Mouse (Mus musculus) frontal cortex, adult (tissue): ENCODE data around the gene Shc3.

ENCODE experiments used
- ATAC-seq: cut with Nextera tagmentation; 2 replicates; pipeline ENCODE4 v1.9.2; 2017; ENCODE audit warnings: mild to moderate bottlenecking, moderate library complexity, mixed read lengths; ENCODE audit not compliant: low TSS enrichment

Shc3 gene

GRCm38 (mm10) chr13:51569685-51570068, 458 bp upstream of the Shc3 start:
- peak; percentile 9; the same call in 1 of the 2 replicates for ATAC-seq

GRCm38 (mm10) chr13:51568501-51568901, 718 bp downstream of the Shc3 start:
- ATAC-seq = no peak

GRCm38 (mm10) chr13:51567411-51567851, 1.8 kb downstream of the Shc3 start:
- peak; percentile 4; the same call in 1 of the 2 replicates for ATAC-seq

- ATAC-seq = no peak
Observed at GRCm38 (mm10) chr13:51567078-51567395, 2.2 kb downstream of the Shc3 start.

DNA sequence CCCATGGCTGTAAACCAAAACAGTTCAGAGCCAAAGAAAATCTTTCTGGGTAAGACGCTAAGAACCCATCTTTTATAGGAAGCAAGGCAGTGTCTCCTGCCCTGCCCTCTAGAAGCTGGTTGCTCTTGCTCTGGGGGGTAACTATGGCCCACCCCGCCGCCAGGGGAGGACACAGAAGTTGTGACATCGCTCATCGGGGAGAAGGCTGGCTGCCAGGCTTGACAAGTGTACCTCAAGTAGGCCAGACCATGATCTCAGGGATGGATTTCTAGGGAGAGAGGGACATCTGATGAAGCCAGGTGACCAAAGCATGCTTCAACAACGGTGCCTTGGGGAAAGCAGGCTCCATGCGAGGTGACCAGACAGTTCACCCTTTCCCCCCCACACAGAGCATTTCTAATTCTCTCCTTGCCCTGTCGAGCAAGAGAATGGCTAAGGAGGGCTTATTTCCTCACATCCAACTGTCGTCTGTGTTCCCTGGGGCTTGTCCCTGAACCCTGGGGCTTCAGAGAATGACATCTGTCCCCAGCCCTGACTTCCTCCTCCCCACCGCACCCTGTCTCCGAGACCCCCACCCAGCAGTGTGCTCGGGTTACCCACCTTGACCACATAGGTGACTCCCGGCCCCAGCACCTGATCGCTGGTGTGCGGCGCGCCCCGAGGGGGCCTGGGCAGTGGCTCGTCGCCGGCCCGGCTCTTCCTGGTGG, 2.7 kb downstream of the Shc3 start:
- ATAC-seq = no peak

DNA sequence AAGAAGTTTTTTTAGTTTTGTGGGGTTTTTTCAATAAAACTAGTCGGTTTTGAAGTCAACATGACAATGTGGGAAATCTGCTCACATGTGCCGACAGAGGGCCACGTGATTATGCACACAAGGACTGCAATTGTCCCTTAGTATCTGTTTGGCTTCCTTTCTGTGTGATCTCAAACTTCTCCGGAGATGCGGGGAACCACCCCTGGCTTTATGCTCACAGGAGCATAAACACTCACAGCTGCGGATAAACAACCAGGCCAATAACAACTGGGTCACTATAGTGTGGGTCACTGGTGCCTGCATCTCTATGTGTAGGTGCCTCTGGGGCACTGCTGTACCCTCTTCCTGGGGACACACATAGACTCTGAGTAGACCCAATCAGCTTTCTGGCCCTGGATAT, 4.5 kb downstream of the Shc3 start:
- ATAC-seq = no peak

- no peak for ATAC-seq
Observed at GRCm38 (mm10) chr13:51553343-51553742, 15.9 kb downstream of the Shc3 start.

- ATAC-seq = no peak
Observed at GRCm38 (mm10) chr13:51552233-51552632, 17.0 kb downstream of the Shc3 start.

- ATAC-seq = no peak
Observed at GRCm38 (mm10) chr13:51551824-51552223, 17.4 kb downstream of the Shc3 start.

GRCm38 (mm10) chr13:51539816-51540215, 29.4 kb downstream of the Shc3 start:
- ATAC-seq = peak; percentile 58; the same call in 1 of the 2 replicates

- ATAC-seq = no peak
Observed at GRCm38 (mm10) chr13:51535326-51535725, 33.9 kb downstream of the Shc3 start.

DNA sequence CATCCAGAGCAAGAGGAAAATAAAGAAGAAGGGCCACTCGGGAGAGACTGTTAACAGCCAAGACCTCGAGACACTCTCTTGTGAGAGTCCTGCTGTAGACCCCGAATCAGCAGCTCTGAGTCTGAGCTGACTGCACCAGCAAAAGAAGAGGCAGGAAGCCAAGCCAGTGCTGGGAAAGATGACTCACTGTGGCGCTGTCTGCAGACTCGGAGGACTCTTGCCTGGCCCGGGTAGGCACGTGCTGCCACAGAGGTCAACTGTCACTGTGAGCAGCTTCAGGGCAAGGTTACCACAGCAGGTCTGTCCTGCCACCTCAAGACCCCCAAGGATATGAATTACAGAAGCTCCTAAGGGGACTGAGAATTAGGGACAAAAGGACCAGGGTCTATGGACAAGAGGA, 42.7 kb downstream of the Shc3 start:
- ATAC-seq = peak; percentile 86

DNA sequence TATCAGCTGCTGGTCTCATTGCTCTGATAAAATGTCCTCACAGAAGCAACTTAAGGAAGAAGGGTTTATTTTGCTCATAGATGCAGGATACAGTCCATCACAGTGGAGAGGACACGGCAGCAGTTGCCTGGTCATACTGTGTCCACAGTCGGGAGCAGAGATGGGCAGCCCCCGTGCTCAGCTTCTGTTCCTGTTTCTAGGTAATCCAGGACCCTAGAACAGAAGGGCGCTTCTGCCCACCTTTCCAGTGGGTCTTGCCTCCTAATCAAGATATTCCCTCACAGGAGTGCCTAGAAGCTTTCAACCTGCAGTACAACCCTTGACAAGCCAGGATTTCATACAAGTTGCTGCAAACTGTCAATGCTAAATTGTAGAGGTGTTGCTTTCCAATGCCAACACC, 44.9 kb downstream of the Shc3 start:
- ATAC-seq = no peak

GRCm38 (mm10) chr13:51523311-51523710, 45.9 kb downstream of the Shc3 start:
- peak; percentile 59 for ATAC-seq

DNA sequence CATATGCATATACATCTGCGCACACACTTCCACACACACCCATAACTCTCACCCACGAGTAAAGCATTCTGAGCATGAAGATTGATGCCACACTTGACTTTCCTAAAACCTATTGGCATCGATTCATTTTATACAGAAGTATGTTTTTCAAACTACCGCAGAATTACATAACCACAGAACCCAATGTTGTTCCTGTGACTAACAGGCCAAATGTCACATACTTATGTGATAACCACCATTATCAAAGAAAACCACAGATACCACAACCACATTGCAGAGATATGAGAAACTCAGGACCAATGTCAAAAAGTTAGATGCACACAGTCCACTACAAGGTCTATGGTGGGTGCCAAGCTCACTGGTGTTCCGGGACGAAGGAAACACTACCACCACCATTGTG, 50.3 kb downstream of the Shc3 start:
- ATAC-seq = no peak

DNA sequence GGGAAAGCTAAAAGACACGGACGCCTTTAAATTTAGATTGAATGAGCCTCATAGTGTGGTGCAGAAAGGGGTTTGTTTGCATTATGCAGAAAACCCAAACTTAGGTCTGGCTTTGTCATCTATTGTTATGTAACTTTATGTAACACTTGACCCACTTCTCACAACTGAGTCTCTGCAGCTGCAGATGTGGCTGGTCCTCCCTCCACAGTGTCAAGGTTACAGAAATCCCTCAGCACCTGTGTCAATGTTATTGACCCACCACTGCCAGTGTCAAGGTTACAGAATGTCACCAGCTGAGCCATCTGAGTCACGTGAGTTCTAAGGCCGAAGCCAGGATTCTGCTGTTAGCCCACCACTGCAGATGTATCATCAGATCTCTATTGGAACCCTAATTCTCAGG, 51.3 kb downstream of the Shc3 start:
- peak; percentile 51; the same call in 1 of the 2 replicates for ATAC-seq

GRCm38 (mm10) chr13:51508836-51509235, 60.4 kb downstream of the Shc3 start:
- peak; percentile 41 for ATAC-seq

DNA sequence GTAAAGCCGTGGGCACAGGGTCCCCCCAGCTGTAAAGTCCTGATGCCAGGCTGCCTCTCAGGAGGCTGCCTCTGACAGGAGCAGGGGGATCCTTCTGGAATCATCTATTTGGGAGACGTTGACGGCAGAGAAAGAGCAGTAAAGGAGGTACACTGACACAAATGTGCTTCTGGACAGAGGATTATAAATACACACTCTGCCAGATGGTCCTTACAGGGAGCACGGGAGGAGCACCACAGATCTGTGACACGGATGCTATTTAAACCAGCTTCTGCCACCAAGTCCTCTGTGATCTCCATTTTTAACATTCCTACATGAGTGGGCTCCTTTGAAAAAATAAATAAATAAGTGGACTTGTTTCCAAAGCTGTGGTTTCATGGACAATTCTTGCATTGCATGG, 63.5 kb downstream of the Shc3 start:
- peak; percentile 68 for ATAC-seq

GRCm38 (mm10) chr13:51499769-51500168, 69.5 kb downstream of the Shc3 start:
- peak; percentile 91 for ATAC-seq

GRCm38 (mm10) chr13:51493676-51494075, 75.5 kb downstream of the Shc3 start:
- no peak for ATAC-seq

DNA sequence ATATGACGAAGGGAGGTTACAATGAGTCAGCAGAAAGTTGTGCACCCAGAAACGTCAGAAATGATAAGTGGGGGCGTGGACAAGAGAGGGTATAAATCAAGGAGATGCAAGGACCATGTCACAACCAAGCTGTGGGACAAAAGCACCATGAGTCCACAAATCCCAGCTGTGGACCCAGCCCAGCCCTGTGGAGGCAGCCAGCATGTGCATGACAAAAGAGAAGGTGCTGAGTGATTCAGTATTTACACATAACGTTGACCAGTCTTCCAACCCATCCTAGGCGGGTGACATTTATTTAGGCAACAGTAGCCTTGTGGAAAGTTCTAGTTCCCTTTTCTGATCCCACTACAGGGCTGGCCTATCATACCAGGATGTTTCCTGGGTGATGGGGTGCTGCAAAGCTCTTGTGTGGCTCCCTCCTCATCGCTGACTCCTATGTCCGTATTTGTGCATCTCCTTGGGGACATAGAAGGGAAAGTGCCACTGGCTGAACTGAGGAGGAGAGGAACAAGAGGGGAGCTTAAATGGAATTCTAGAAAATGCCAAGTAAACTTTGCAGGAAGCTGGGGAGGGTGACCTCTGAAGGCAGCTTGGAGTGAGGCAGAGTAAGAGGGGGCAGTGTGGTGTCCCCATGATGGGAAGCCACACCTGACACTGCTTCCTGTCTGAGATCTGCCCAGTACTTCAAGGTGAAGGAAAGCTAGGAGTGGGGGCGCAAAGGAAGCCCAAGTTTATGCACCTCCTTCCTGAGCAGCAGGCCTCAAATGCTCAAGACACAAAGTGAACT, 77.4 kb downstream of the Shc3 start:
- ATAC-seq = no peak

GRCm38 (mm10) chr13:51490195-51490594, 79.0 kb downstream of the Shc3 start:
- ATAC-seq = no peak

DNA sequence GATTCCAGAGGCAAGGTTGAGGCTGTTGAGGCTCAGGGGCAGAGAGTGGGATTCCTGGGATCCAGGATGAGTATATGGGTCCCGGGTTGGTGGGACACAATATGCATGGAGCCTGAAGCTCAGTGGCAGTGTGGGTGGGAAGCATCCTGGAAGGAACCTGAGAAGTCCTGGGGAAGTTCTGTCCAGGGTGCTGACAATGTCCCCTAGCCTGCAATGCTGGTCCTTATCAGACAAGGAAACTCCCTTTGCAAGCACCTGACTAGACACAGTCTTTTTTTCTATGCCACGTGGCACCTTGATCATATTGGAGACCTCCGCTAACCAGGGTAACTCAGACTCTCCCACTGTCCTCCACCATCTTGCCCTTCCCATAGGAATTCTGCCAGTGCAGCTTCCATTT, 80.3 kb downstream of the Shc3 start:
- ATAC-seq = no peak
